Mouse (Mus musculus): Measurements from ENCODE around the gene Slc17a5.

DNA sequence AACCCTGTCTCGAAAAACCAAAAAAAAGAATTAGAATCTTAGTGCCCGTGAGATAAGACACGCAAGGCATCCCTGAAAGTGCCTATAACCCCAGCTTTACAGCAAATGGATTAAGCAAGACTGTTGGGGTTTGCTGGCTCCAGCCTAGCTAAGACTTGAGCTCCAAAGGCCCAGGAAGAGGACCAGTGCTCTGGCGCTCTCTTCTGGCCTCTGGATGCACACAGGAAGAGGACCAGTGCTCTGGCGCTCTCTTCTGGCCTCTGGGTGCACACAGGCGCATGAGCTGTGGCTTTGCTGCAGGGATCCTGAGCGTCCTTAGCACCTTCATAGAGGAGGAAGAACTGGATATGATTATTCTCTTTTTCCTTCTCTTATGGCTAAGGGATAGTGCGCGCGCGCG, 40.1 kb downstream of the Slc17a5 start:
- TF ChIP-seq CTCF (conservative IDR thresholded peaks at IDR 0.05; ENCODE audit: low read length) = no peak
- no peak for TF ChIP-seq NANOG (IDR thresholded peaks at IDR 0.05; ENCODE audit: borderline replicate concordance, low read length)
- no peak for TF ChIP-seq POU5F1 (IDR thresholded peaks at IDR 0.05; ENCODE audit: borderline replicate concordance, low read length)

All from E14TG2a.4 (cell line).